Mouse (Mus musculus): Measurements from ENCODE around the gene Rhbg. TPM values are rescaled to one million over a fixed set of nuclear protein-coding genes. Genes with fewer than 3 reads are reported as not detected.

Rhbg gene
- polyA plus RNA-seq, 1 experiment from 2014 or later: 0.37 TPM

GRCm38 (mm10) chr3:88248406-88248805, 6.1 kb downstream of the Rhbg start:
- Histone ChIP-seq H3K27ac (peak overlapping the region; percentile 42), H3K27me3 (ENCODE audit: poor library complexity, severe bottlenecking) (peaks cover 75% of the 10 kb centered on the region), H3K4me3 (no peak overlapping the region), H3K9me3 (no peaks in the 10 kb centered on the region), H3K36me3 (replicated peaks) (no peaks in the 10 kb centered on the region), H3K4me1 (peaks cover 37% of the 10 kb centered on the region)
- DNase-seq (ENCODE audit: extremely low spot score, low spot score): no peak
- 65% methylated on average over 11 of the region's 11 CpGs for WGBS

- H3K36me3 ChIP-seq (replicated peaks): no peaks in the 10 kb centered on the region
- no peaks in the 10 kb centered on the region for H3K9me3 ChIP-seq
- peak overlapping the region; percentile 42 for H3K27ac ChIP-seq
- no peak overlapping the region for H3K4me3 ChIP-seq
- WGBS: 76% methylated on average over 9 of the region's 9 CpGs
- H3K27me3 ChIP-seq (ENCODE audit: poor library complexity, severe bottlenecking): peaks cover 75% of the 10 kb centered on the region
- no peak for DNase-seq (ENCODE audit: extremely low spot score, low spot score)
- H3K4me1 ChIP-seq: peaks cover 45% of the 10 kb centered on the region
Measured at GRCm38 (mm10) chr3:88247666-88248065, 6.8 kb downstream of the Rhbg start.

- Histone ChIP-seq H3K36me3 (replicated peaks) (no peaks in the 10 kb centered on the region), H3K27me3 (ENCODE audit: poor library complexity, severe bottlenecking) (peaks cover 81% of the 10 kb centered on the region), H3K9me3 (no peaks in the 10 kb centered on the region), H3K4me1 (peaks cover 63% of the 10 kb centered on the region), H3K4me3 (no peak overlapping the region), H3K27ac (0 out of 2 replicates have a peak overlapping the region, but pooled peaks have one; percentile 12)
- WGBS: 22% methylated on average over 13 of the region's 13 CpGs
- peak; percentile 74 for DNase-seq (ENCODE audit: extremely low spot score, low spot score)
Measured at GRCm38 (mm10) chr3:88245811-88246210, 8.7 kb downstream of the Rhbg start.

- Histone ChIP-seq H3K27me3 (ENCODE audit: poor library complexity, severe bottlenecking) (peaks cover 99% of the 10 kb centered on the region), H3K36me3 (replicated peaks) (no peaks in the 10 kb centered on the region), H3K4me1 (peaks cover 77% of the 10 kb centered on the region), H3K4me3 (no peak overlapping the region; the same call in 1 of the 2 replicates), H3K9me3 (no peaks in the 10 kb centered on the region), H3K27ac (peak overlapping the region; percentile 88; the same call in 1 of the 2 replicates)
- DNase-seq (ENCODE audit: extremely low spot score, low spot score): peak; percentile 75
- WGBS: 19% methylated on average over 2 of the region's 2 CpGs
Measured at GRCm38 (mm10) chr3:88244071-88244470, 10.4 kb downstream of the Rhbg start.

- Histone ChIP-seq H3K27ac (peak overlapping the region; percentile 88), H3K4me1 (peaks cover 78% of the 10 kb centered on the region), H3K36me3 (replicated peaks) (no peaks in the 10 kb centered on the region), H3K9me3 (no peaks in the 10 kb centered on the region), H3K27me3 (ENCODE audit: poor library complexity, severe bottlenecking) (peaks cover 100% of the 10 kb centered on the region), H3K4me3 (peak overlapping the region; percentile 25; the same call in 1 of the 2 replicates)
- DNase-seq (ENCODE audit: extremely low spot score, low spot score): peak; percentile 84
- WGBS: 2% methylated on average over 13 of the region's 13 CpGs
Measured at GRCm38 (mm10) chr3:88242531-88242930, 12.0 kb downstream of the Rhbg start.

- H3K4me1 ChIP-seq: peaks cover 90% of the 10 kb centered on the region
- H3K4me3 ChIP-seq: peak overlapping the region; percentile 45
- 1% methylated on average over 47 of the region's 48 CpGs for WGBS
- DNase-seq (ENCODE audit: extremely low spot score, low spot score): peak; percentile 50
- H3K27ac ChIP-seq: peak overlapping the region; percentile 88
- H3K36me3 ChIP-seq (replicated peaks): no peaks in the 10 kb centered on the region
- H3K27me3 ChIP-seq (ENCODE audit: poor library complexity, severe bottlenecking): peaks cover 100% of the 10 kb centered on the region
- no peaks in the 10 kb centered on the region for H3K9me3 ChIP-seq
Measured at GRCm38 (mm10) chr3:88241045-88241786, 13.3 kb downstream of the Rhbg start.

GRCm38 (mm10) chr3:88239446-88239845, 15.1 kb downstream of the Rhbg start:
- Histone ChIP-seq H3K36me3 (replicated peaks) (no peaks in the 10 kb centered on the region), H3K27me3 (ENCODE audit: poor library complexity, severe bottlenecking) (peaks cover 100% of the 10 kb centered on the region), H3K27ac (peak overlapping the region; percentile 88), H3K4me1 (peaks cover 100% of the 10 kb centered on the region), H3K4me3 (peak overlapping the region; percentile 19; the same call in 1 of the 2 replicates), H3K9me3 (no peaks in the 10 kb centered on the region)
- 53% methylated on average over 4 of the region's 4 CpGs for WGBS
- DNase-seq (ENCODE audit: extremely low spot score, low spot score): no peak

- H3K9me3 ChIP-seq: no peaks in the 10 kb centered on the region
- H3K27me3 ChIP-seq (ENCODE audit: poor library complexity, severe bottlenecking): peaks cover 100% of the 10 kb centered on the region
- WGBS: 34% methylated on average over 8 of the region's 8 CpGs
- H3K4me1 ChIP-seq: peaks cover 100% of the 10 kb centered on the region
- DNase-seq (ENCODE audit: extremely low spot score, low spot score): no peak
- H3K36me3 ChIP-seq (replicated peaks): no peaks in the 10 kb centered on the region
- H3K27ac ChIP-seq: peak overlapping the region; percentile 88
- H3K4me3 ChIP-seq: peak overlapping the region; percentile 19; the same call in 1 of the 2 replicates
Measured at GRCm38 (mm10) chr3:88238866-88239391, 15.6 kb downstream of the Rhbg start.

GRCm38 (mm10) chr3:88237556-88238194, 16.8 kb downstream of the Rhbg start:
- peak overlapping the region; percentile 88 for H3K27ac ChIP-seq
- peak; percentile 75 for DNase-seq (ENCODE audit: extremely low spot score, low spot score)
- H3K36me3 ChIP-seq (replicated peaks): no peaks in the 10 kb centered on the region
- H3K4me1 ChIP-seq: peaks cover 100% of the 10 kb centered on the region
- WGBS: 4% methylated on average over 10 of the region's 10 CpGs
- H3K4me3 ChIP-seq: peak overlapping the region; percentile 30
- no peaks in the 10 kb centered on the region for H3K9me3 ChIP-seq
- peaks cover 100% of the 10 kb centered on the region for H3K27me3 ChIP-seq (ENCODE audit: poor library complexity, severe bottlenecking)

- WGBS: 4% methylated on average over 6 of the region's 6 CpGs
- Histone ChIP-seq H3K4me3 (peak overlapping the region; percentile 30; the same call in 1 of the 2 replicates), H3K9me3 (no peaks in the 10 kb centered on the region), H3K36me3 (replicated peaks) (no peaks in the 10 kb centered on the region), H3K4me1 (peaks cover 100% of the 10 kb centered on the region), H3K27me3 (ENCODE audit: poor library complexity, severe bottlenecking) (peaks cover 100% of the 10 kb centered on the region), H3K27ac (peak overlapping the region; percentile 88)
- peak; percentile 49 for DNase-seq (ENCODE audit: extremely low spot score, low spot score)
Measured at GRCm38 (mm10) chr3:88237161-88237555, 17.4 kb downstream of the Rhbg start.

- no peaks in the 10 kb centered on the region for H3K36me3 ChIP-seq (replicated peaks)
- no peak for DNase-seq (ENCODE audit: extremely low spot score, low spot score)
- no peak overlapping the region for H3K4me3 ChIP-seq
- H3K27ac ChIP-seq: peak overlapping the region; percentile 88
- peaks cover 100% of the 10 kb centered on the region for H3K27me3 ChIP-seq (ENCODE audit: poor library complexity, severe bottlenecking)
- no peaks in the 10 kb centered on the region for H3K9me3 ChIP-seq
- WGBS: 11% methylated on average over 2 of the region's 2 CpGs
- peaks cover 100% of the 10 kb centered on the region for H3K4me1 ChIP-seq
Measured at GRCm38 (mm10) chr3:88235616-88236015, 18.9 kb downstream of the Rhbg start.

GRCm38 (mm10) chr3:88235216-88235615, 19.3 kb downstream of the Rhbg start:
- no peak overlapping the region for H3K4me3 ChIP-seq
- H3K4me1 ChIP-seq: peaks cover 100% of the 10 kb centered on the region
- peaks cover 100% of the 10 kb centered on the region for H3K27me3 ChIP-seq (ENCODE audit: poor library complexity, severe bottlenecking)
- peaks cover 2% of the 10 kb centered on the region for H3K36me3 ChIP-seq (replicated peaks)
- WGBS: 4% methylated on average over 3 of the region's 3 CpGs
- DNase-seq (ENCODE audit: extremely low spot score, low spot score): no peak
- peak overlapping the region; percentile 88 for H3K27ac ChIP-seq
- no peaks in the 10 kb centered on the region for H3K9me3 ChIP-seq

GRCm38 (mm10) chr3:88234041-88234440, 20.5 kb downstream of the Rhbg start:
- WGBS: 43% methylated on average over 8 of the region's 8 CpGs
- peak overlapping the region; percentile 88 for H3K27ac ChIP-seq

More at GRCm38 (mm10) chr3:88234041-88234440, 20.5 kb downstream of the Rhbg start:
- Histone ChIP-seq H3K4me1 (peaks cover 100% of the 10 kb centered on the region), H3K9me3 (no peaks in the 10 kb centered on the region), H3K36me3 (replicated peaks) (peaks cover 14% of the 10 kb centered on the region), H3K4me3 (peak overlapping the region; percentile 23; the same call in 1 of the 2 replicates), H3K27me3 (ENCODE audit: poor library complexity, severe bottlenecking) (peaks cover 100% of the 10 kb centered on the region)
- no peak for DNase-seq (ENCODE audit: extremely low spot score, low spot score)

Data from forebrain, embryonic 10.5 days (tissue).